Mouse (Mus musculus): ENCODE measurements around the gene Slc52a3.

DNA sequence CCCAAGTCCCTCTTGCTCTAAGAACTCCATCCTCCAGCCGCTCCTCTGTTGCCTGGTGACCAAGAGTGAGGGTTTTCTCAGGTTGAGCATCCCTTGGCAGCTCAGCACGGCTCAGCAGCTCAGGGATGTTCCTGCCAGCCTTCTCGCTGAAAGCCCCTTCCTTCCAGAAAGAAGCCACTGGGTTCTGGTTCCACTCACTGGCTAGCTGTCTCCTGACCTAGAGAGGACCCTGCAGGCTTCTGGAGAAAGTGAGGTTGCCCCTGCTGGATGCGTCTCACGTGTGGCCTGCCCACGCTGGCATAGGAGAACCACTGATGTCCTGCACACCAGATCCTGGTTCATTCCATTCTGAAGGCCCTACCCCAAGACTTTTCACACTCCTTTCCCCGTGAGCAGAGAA is 27.3 kb upstream of the Slc52a3 start:
- no peak for TF ChIP-seq CTCF (IDR thresholded peaks at IDR 0.05; ENCODE audit: extremely low read depth, insufficient read length, insufficient replicate concordance, low read depth, low read length)
- no peak for TF ChIP-seq POLR2A (IDR thresholded peaks at IDR 0.05; ENCODE audit: low read depth, low read length)
